Mouse (Mus musculus): Measurements from ENCODE around the gene Rep15. TPM values are rescaled to one million over a fixed set of nuclear protein-coding genes. Genes with fewer than 3 reads are reported as not detected.

Gene Rep15
- polyA plus RNA-seq, 1 experiment: 0.72 TPM

DNA sequence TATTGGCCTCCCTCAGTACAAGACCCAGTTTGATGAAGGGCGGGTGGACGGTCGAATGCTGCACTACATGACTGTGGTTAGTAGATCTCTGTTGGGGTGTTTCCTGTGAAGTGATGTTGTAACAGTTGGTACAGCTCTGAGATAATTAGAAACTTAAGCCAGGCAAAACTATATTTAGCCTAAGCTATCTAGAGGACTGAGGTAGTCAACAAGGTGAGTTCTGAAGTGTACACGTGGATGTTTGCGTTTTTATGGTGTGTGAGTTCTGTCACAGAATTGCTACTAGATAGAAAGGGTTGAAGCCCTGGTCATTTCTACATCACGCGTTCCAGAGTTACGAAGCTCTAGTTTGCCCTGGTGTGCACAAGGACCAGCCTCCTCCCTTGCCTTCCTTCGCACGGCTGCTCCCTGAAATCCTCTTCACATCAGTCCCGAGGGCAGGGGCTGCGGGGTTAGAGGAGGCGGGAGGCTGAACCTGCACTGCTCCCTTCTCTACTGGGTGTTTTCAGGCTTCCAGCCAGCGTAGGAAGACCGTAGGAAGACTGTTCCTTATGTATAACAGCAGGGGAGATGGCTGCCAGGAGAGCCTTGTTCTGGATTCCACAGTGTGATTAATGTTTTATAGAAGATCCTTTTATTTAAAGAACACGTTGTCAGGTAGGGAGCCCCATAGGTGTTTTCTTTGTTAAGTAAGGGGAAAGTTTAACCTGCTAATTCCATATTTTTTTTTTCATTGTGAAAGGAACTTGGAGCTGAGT, 9.8 kb upstream of the Rep15 start:
- no peaks in the 10 kb centered on the region for H3K4me1 ChIP-seq (ENCODE audit: control insufficient read depth, insufficient read depth, low read length)
- no peak for TF ChIP-seq POLR2A (IDR thresholded peaks at IDR 0.05; ENCODE audit: insufficient read depth, low read length)
- TF ChIP-seq CTCF (IDR thresholded peaks at IDR 0.05; ENCODE audit: low read depth, low read length): no peak
- no peak for TF ChIP-seq EP300 (IDR thresholded peaks at IDR 0.05; ENCODE audit: insufficient read depth, low read depth, low read length)
- no peak overlapping the region for H3K4me3 ChIP-seq (ENCODE audit: low read depth, low read length)
- H3K27ac ChIP-seq (ENCODE audit: insufficient read depth, low read length): no peak overlapping the region
- H3K36me3 ChIP-seq (ENCODE audit: control insufficient read depth, insufficient read depth, low read length, poor library complexity, severe bottlenecking): 0 out of 2 replicates have a peak, but pooled peaks cover 2% of the 10 kb centered on the region
- no peaks in the 10 kb centered on the region for H3K9me3 ChIP-seq (replicated peaks; ENCODE audit: control insufficient read depth, insufficient read depth, low read length, poor library complexity, severe bottlenecking)
- no peak overlapping the region for H3K9ac ChIP-seq (ENCODE audit: low read depth, poor library complexity, severe bottlenecking)
- H3K27me3 ChIP-seq (ENCODE audit: control insufficient read depth, insufficient read depth, low read length, poor library complexity, severe bottlenecking): no peaks in the 10 kb centered on the region

DNA sequence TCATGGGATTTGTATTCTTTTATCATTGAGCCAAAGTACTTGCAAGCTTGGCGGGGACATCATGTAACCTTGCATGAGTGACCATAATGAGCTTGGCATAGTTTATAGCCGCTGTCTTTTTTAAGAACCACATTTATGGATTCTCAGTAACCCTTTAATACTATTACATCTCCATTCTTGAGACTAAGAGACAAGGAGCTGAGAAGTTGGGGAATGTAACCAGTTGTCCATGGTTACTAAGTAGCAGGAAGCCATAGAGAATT, 9.3 kb upstream of the Rep15 start:
- TF ChIP-seq CTCF (IDR thresholded peaks at IDR 0.05; ENCODE audit: low read depth, low read length): no peak
- no peak for TF ChIP-seq EP300 (IDR thresholded peaks at IDR 0.05; ENCODE audit: insufficient read depth, low read depth, low read length)
- peaks cover 2% of the 10 kb centered on the region; the same call in 1 of the 2 replicates for H3K36me3 ChIP-seq (ENCODE audit: control insufficient read depth, insufficient read depth, low read length, poor library complexity, severe bottlenecking)
- no peak overlapping the region for H3K4me3 ChIP-seq (ENCODE audit: low read depth, low read length)
- no peaks in the 10 kb centered on the region for H3K4me1 ChIP-seq (ENCODE audit: control insufficient read depth, insufficient read depth, low read length)
- H3K27me3 ChIP-seq (ENCODE audit: control insufficient read depth, insufficient read depth, low read length, poor library complexity, severe bottlenecking): no peaks in the 10 kb centered on the region
- no peak overlapping the region for H3K9ac ChIP-seq (ENCODE audit: low read depth, poor library complexity, severe bottlenecking)
- H3K27ac ChIP-seq (ENCODE audit: insufficient read depth, low read length): no peak overlapping the region
- H3K9me3 ChIP-seq (replicated peaks; ENCODE audit: control insufficient read depth, insufficient read depth, low read length, poor library complexity, severe bottlenecking): no peaks in the 10 kb centered on the region

DNA sequence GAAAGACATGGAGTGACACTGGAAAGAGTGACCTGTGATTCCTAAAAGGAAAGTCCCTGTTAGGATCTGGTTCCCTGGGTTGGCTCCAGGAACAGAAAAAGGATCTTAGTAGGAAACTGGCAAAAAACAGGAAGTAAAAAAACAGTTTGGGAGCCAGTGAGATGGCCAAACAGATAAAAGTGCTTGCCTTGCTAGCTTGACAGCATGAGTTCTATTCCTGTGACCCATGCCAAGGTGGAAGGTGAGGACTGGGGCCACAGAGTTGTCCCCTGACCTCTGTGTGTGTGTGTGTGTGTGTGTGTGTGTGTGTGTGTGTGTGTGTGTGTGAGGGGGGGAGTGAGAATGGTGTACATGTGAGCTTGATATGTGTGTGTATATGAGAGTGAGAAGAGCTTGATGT, 8.8 kb upstream of the Rep15 start:
- H3K27ac ChIP-seq (ENCODE audit: insufficient read depth, low read length): no peak overlapping the region
- no peaks in the 10 kb centered on the region for H3K27me3 ChIP-seq (ENCODE audit: control insufficient read depth, insufficient read depth, low read length, poor library complexity, severe bottlenecking)
- H3K9ac ChIP-seq (ENCODE audit: low read depth, poor library complexity, severe bottlenecking): no peak overlapping the region
- no peak overlapping the region for H3K4me3 ChIP-seq (ENCODE audit: low read depth, low read length)
- no peaks in the 10 kb centered on the region for H3K4me1 ChIP-seq (ENCODE audit: control insufficient read depth, insufficient read depth, low read length)
- TF ChIP-seq CTCF (IDR thresholded peaks at IDR 0.05; ENCODE audit: low read depth, low read length): no peak
- no peak for TF ChIP-seq EP300 (IDR thresholded peaks at IDR 0.05; ENCODE audit: insufficient read depth, low read depth, low read length)
- peaks cover 2% of the 10 kb centered on the region; the same call in 1 of the 2 replicates for H3K36me3 ChIP-seq (ENCODE audit: control insufficient read depth, insufficient read depth, low read length, poor library complexity, severe bottlenecking)
- H3K9me3 ChIP-seq (replicated peaks; ENCODE audit: control insufficient read depth, insufficient read depth, low read length, poor library complexity, severe bottlenecking): no peaks in the 10 kb centered on the region

DNA sequence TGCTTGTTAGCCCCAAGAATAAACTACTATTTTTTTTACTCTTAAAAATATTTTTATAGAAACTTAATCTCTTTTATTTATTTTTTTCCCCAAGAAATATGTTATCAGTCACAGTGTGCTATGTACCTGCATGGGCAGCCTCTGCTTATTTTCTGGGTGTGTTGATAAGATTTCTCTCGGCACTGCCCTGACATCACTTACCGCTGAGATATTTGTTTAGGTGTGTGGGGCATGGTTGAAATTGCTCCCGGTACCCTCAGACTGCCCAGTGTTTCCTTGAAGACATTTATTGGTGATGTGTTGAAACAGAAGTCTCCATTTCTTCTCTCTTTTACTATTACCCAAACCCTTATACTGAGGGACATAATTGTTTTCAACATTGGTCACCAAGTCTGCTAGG, 7.6 kb upstream of the Rep15 start:
- Histone ChIP-seq H3K4me3 (ENCODE audit: low read depth, low read length) (no peak overlapping the region), H3K9ac (ENCODE audit: low read depth, poor library complexity, severe bottlenecking) (no peak overlapping the region), H3K36me3 (ENCODE audit: control insufficient read depth, insufficient read depth, low read length, poor library complexity, severe bottlenecking) (peaks cover 2% of the 10 kb centered on the region; the same call in 1 of the 2 replicates), H3K4me1 (ENCODE audit: control insufficient read depth, insufficient read depth, low read length) (no peaks in the 10 kb centered on the region), H3K9me3 (replicated peaks; ENCODE audit: control insufficient read depth, insufficient read depth, low read length, poor library complexity, severe bottlenecking) (no peaks in the 10 kb centered on the region), H3K27ac (ENCODE audit: insufficient read depth, low read length) (no peak overlapping the region), H3K27me3 (ENCODE audit: control insufficient read depth, insufficient read depth, low read length, poor library complexity, severe bottlenecking) (no peaks in the 10 kb centered on the region)
- TF ChIP-seq POLR2A (IDR thresholded peaks at IDR 0.05; ENCODE audit: insufficient read depth, low read length) (no peak), EP300 (IDR thresholded peaks at IDR 0.05; ENCODE audit: insufficient read depth, low read depth, low read length) (no peak), CTCF (IDR thresholded peaks at IDR 0.05; ENCODE audit: low read depth, low read length) (no peak)

DNA sequence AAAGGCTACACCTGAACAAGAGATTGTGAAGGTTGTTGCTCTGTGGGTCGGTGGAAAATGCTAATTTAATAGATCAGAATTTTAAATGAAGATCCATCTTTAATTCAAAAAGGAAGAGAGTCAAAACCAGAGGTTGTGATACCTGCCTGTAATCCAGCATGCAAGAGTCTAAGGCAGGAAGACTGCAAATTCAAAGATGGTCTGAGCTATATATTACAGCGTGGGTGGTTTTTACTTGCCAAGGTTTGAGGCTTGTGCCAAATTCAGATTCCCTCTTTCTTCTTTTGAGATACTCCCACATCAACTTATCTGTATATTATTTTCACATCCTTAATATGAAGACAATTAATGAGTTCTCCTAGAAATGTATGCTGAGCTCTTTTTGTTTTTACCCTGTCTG, 4.0 kb upstream of the Rep15 start:
- Histone ChIP-seq H3K9me3 (replicated peaks; ENCODE audit: control insufficient read depth, insufficient read depth, low read length, poor library complexity, severe bottlenecking) (no peaks in the 10 kb centered on the region), H3K4me1 (ENCODE audit: control insufficient read depth, insufficient read depth, low read length) (peaks cover 1% of the 10 kb centered on the region), H3K27ac (ENCODE audit: insufficient read depth, low read length) (no peak overlapping the region), H3K36me3 (ENCODE audit: control insufficient read depth, insufficient read depth, low read length, poor library complexity, severe bottlenecking) (no peaks in the 10 kb centered on the region; the same call in 1 of the 2 replicates), H3K4me3 (ENCODE audit: low read depth, low read length) (no peak overlapping the region), H3K27me3 (ENCODE audit: control insufficient read depth, insufficient read depth, low read length, poor library complexity, severe bottlenecking) (no peaks in the 10 kb centered on the region), H3K9ac (ENCODE audit: low read depth, poor library complexity, severe bottlenecking) (no peak overlapping the region)
- TF ChIP-seq CTCF (IDR thresholded peaks at IDR 0.05; ENCODE audit: low read depth, low read length) (no peak), POLR2A (IDR thresholded peaks at IDR 0.05; ENCODE audit: insufficient read depth, low read length) (no peak)

DNA sequence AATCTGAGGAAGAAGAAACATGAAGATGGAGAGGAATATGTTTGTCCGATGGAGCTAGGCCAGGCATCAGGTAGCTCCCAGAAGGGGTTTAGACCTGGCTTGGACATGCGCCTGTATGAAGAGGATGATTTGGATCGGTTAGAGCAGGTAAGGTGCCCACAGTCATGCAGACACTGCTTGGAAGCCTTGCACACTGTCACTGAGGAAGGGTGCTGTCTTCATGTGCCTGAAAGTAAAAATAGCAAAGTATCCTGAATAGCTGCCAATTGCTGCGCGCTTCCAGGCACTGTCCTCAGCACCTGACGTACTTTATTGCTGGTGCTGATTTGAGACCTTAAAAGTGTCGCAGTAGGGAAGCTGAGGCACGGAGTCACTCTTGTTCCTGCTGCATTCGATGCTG, 2.8 kb upstream of the Rep15 start:
- Histone ChIP-seq H3K27ac (ENCODE audit: insufficient read depth, low read length) (no peak overlapping the region), H3K9me3 (replicated peaks; ENCODE audit: control insufficient read depth, insufficient read depth, low read length, poor library complexity, severe bottlenecking) (no peaks in the 10 kb centered on the region), H3K9ac (ENCODE audit: low read depth, poor library complexity, severe bottlenecking) (no peak overlapping the region), H3K36me3 (ENCODE audit: control insufficient read depth, insufficient read depth, low read length, poor library complexity, severe bottlenecking) (no peaks in the 10 kb centered on the region; the same call in 1 of the 2 replicates), H3K4me3 (ENCODE audit: low read depth, low read length) (no peak overlapping the region), H3K27me3 (ENCODE audit: control insufficient read depth, insufficient read depth, low read length, poor library complexity, severe bottlenecking) (no peaks in the 10 kb centered on the region), H3K4me1 (ENCODE audit: control insufficient read depth, insufficient read depth, low read length) (peaks cover 1% of the 10 kb centered on the region)
- no peak for TF ChIP-seq CTCF (IDR thresholded peaks at IDR 0.05; ENCODE audit: low read depth, low read length)
- TF ChIP-seq POLR2A (IDR thresholded peaks at IDR 0.05; ENCODE audit: insufficient read depth, low read length): no peak
- TF ChIP-seq EP300 (IDR thresholded peaks at IDR 0.05; ENCODE audit: insufficient read depth, low read depth, low read length): no peak
